Mouse (Mus musculus) megakaryocyte, embryonic 14.5 days (primary cell): ENCODE results near the gene Arel1. TPM values are rescaled to one million over a fixed set of nuclear protein-coding genes. Genes with fewer than 3 reads are reported as not detected.

Experiments used
- H3K27me3 ChIP-seq: replicated peaks from 2 replicates; pipeline ENCODE3; 2012; ENCODE audit warnings: inconsistent platforms
- H3K36me3 ChIP-seq: replicated peaks from 2 replicates; pipeline ENCODE3; 2012; ENCODE audit warnings: low read length, inconsistent platforms, mixed read lengths
- H3K4me1 ChIP-seq: 2 replicates; pipeline ENCODE4 v1.6.1; 2012; ENCODE audit warnings: inconsistent platforms
- H3K4me3 ChIP-seq: replicated peaks from 2 replicates; pipeline ENCODE3; 2012; ENCODE audit warnings: moderate library complexity, mild to moderate bottlenecking, inconsistent platforms
- H3K9me3 ChIP-seq: 2 replicates; pipeline ENCODE4 v1.6.1; 2012; ENCODE audit warnings: inconsistent platforms
- FLI1 ChIP-seq: IDR thresholded peaks from 2 replicates; pipeline ENCODE4 v1.6.1; 2012; ENCODE audit warnings: low read length, inconsistent platforms, mixed read lengths
- GATA1 ChIP-seq: IDR thresholded peaks from 3 replicates; pipeline ENCODE4 v1.6.1; 2012; ENCODE audit warnings: mixed read lengths, low read length, inconsistent platforms, borderline replicate concordance
- polyA plus RNA-seq: library from polyadenylated mRNA; stranded (reverse); fragments of >175 nt; gene quantifications from 2 replicates; pipeline ENCODE4 v1.2.3, GENCODE M21; 2012; ENCODE audit warnings: low replicate concordance; ENCODE audit not compliant: insufficient read depth

Arel1 gene
- polyA plus RNA-seq: 0.71 and 1.1 TPM in 2 replicates

- peaks cover 14% of the 10 kb centered on the region for H3K4me1 ChIP-seq
- TF ChIP-seq GATA1 (no peak), FLI1 (no peak)
- peak within 1 kb of the TSS; percentile 93 for H3K4me3 ChIP-seq
- peaks cover 38% of the 10 kb centered on the region for H3K36me3 ChIP-seq
- H3K9me3 ChIP-seq: no peaks in the 10 kb centered on the region
- no peaks in the 10 kb centered on the region for H3K27me3 ChIP-seq
These were observed at the start of gene Arel1, which contains the start of gene Fcf1 for GRCm38 (mm10) chr12:84970428-84971096. TSS of gene Arel1 (minus strand) at chr12:84970900. TSS of gene Fcf1 (plus strand) at chr12:84970897.

- Histone ChIP-seq H3K4me3 (no peak overlapping the region), H3K4me1 (peaks cover 6% of the 10 kb centered on the region; the same call in 1 of the 2 replicates), H3K9me3 (no peaks in the 10 kb centered on the region), H3K36me3 (peaks cover 48% of the 10 kb centered on the region), H3K27me3 (no peaks in the 10 kb centered on the region)
- no peak for TF ChIP-seq GATA1
- no peak for TF ChIP-seq FLI1
These were observed 41.5 kb upstream of the Arel1 start for GRCm38 (mm10) chr12:85012185-85012584.

GRCm38 (mm10) chr12:85010541-85010940, 39.8 kb upstream of the Arel1 start:
- no peaks in the 10 kb centered on the region for H3K9me3 ChIP-seq
- TF ChIP-seq FLI1 (no peak), GATA1 (no peak)
- H3K27me3 ChIP-seq: no peaks in the 10 kb centered on the region
- peaks cover 12% of the 10 kb centered on the region; the same call in 1 of the 2 replicates for H3K4me1 ChIP-seq
- H3K4me3 ChIP-seq: no peak overlapping the region
- H3K36me3 ChIP-seq: peaks cover 35% of the 10 kb centered on the region

GRCm38 (mm10) chr12:85009776-85010175, 39.1 kb upstream of the Arel1 start:
- no peaks in the 10 kb centered on the region for H3K27me3 ChIP-seq
- H3K4me1 ChIP-seq: peaks cover 12% of the 10 kb centered on the region; the same call in 1 of the 2 replicates
- H3K4me3 ChIP-seq: no peak overlapping the region
- H3K9me3 ChIP-seq: no peaks in the 10 kb centered on the region
- TF ChIP-seq FLI1 (no peak), GATA1 (no peak)
- peaks cover 35% of the 10 kb centered on the region for H3K36me3 ChIP-seq

GRCm38 (mm10) chr12:85007021-85007420, 36.3 kb upstream of the Arel1 start:
- no peaks in the 10 kb centered on the region for H3K9me3 ChIP-seq
- H3K27me3 ChIP-seq: no peaks in the 10 kb centered on the region
- H3K4me1 ChIP-seq: peaks cover 18% of the 10 kb centered on the region; the same call in 1 of the 2 replicates
- TF ChIP-seq GATA1 (no peak), FLI1 (no peak)
- H3K4me3 ChIP-seq: no peak overlapping the region
- H3K36me3 ChIP-seq: peaks cover 21% of the 10 kb centered on the region

- no peaks in the 10 kb centered on the region for H3K27me3 ChIP-seq
- no peak overlapping the region for H3K4me3 ChIP-seq
- peaks cover 18% of the 10 kb centered on the region; the same call in 1 of the 2 replicates for H3K4me1 ChIP-seq
- H3K36me3 ChIP-seq: peaks cover 18% of the 10 kb centered on the region
- H3K9me3 ChIP-seq: no peaks in the 10 kb centered on the region
- TF ChIP-seq GATA1 (no peak), FLI1 (no peak)
These were observed 35.5 kb upstream of the Arel1 start for GRCm38 (mm10) chr12:85006206-85006605.

GRCm38 (mm10) chr12:84999053-84999452, 28.4 kb upstream of the Arel1 start:
- Histone ChIP-seq H3K36me3 (peaks cover 12% of the 10 kb centered on the region), H3K4me1 (peaks cover 29% of the 10 kb centered on the region), H3K9me3 (no peaks in the 10 kb centered on the region), H3K27me3 (no peaks in the 10 kb centered on the region), H3K4me3 (no peak overlapping the region)
- TF ChIP-seq GATA1: no peak
- TF ChIP-seq FLI1: no peak

GRCm38 (mm10) chr12:84996501-84997398, 26.1 kb upstream of the Arel1 start:
- TF ChIP-seq FLI1 (no peak), GATA1 (no peak)
- peaks cover 27% of the 10 kb centered on the region for H3K4me1 ChIP-seq

GRCm38 (mm10) chr12:84996083-84996496, 25.4 kb upstream of the Arel1 start, which contains the start of gene Ylpm1:
TSS of gene Ylpm1 (plus strand) at chr12:84996321.
- Histone ChIP-seq H3K27me3 (no peaks in the 10 kb centered on the region), H3K36me3 (peaks cover 6% of the 10 kb centered on the region), H3K4me1 (peaks cover 27% of the 10 kb centered on the region), H3K9me3 (peaks cover 18% of the 10 kb centered on the region; the same call in 1 of the 2 replicates), H3K4me3 (peak within 1 kb of the TSS; percentile 99)
- TF ChIP-seq GATA1: no peak
- no peak for TF ChIP-seq FLI1

More at GRCm38 (mm10) chr12:84996501-84997398, 26.1 kb upstream of the Arel1 start:
- Histone ChIP-seq H3K27me3 (no peaks in the 10 kb centered on the region), H3K9me3 (peaks cover 16% of the 10 kb centered on the region; the same call in 1 of the 2 replicates), H3K4me3 (peak overlapping the region; percentile 99), H3K36me3 (peaks cover 6% of the 10 kb centered on the region)
